Mouse (Mus musculus) neural tube, embryonic 15.5 days (tissue): Measurements from ENCODE around the gene Man1a. TPM values are rescaled to one million over a fixed set of nuclear protein-coding genes. Genes with fewer than 3 reads are reported as not detected.

Source experiments
- ATAC-seq: fragments of 200-750 bp; cut with Nextera tagmentation; 2 replicates; pipeline ENCODE4 v1.8.0; 2017; ENCODE audit warnings: mild to moderate bottlenecking, moderate TSS enrichment, moderate library complexity; ENCODE audit not compliant: low FRiP score
- H3K27ac ChIP-seq: fragments of 300-500 bp; sonication (generic); replicated peaks from 2 replicates; pipeline ENCODE4 v1.5.1; 2015; ENCODE audit warnings: mild to moderate bottlenecking, inconsistent platforms
- H3K27me3 ChIP-seq: fragments of 300-500 bp; sonication (generic); replicated peaks from 2 replicates; pipeline ENCODE4 v1.6.1; 2015; ENCODE audit warnings: inconsistent platforms
- H3K36me3 ChIP-seq: fragments of 300-500 bp; sonication (generic); 2 replicates; pipeline ENCODE4 v1.6.1; 2015; ENCODE audit warnings: inconsistent platforms
- H3K4me1 ChIP-seq: fragments of 300-500 bp; sonication (generic); 2 replicates; pipeline ENCODE4 v1.6.1; 2015; ENCODE audit warnings: inconsistent platforms
- H3K4me2 ChIP-seq: fragments of 300-500 bp; sonication (generic); 2 replicates; pipeline ENCODE4 v1.6.1; 2015; ENCODE audit warnings: inconsistent platforms, mild to moderate bottlenecking, moderate library complexity
- H3K4me3 ChIP-seq: fragments of 300-500 bp; sonication (generic); replicated peaks from 2 replicates; pipeline ENCODE4 v1.5.1; 2015; ENCODE audit warnings: mild to moderate bottlenecking, inconsistent platforms
- H3K9ac ChIP-seq: fragments of 300-500 bp; sonication (generic); replicated peaks from 2 replicates; pipeline ENCODE4 v1.6.1; 2015; ENCODE audit warnings: mild to moderate bottlenecking, inconsistent platforms
- H3K9me3 ChIP-seq: fragments of 300-500 bp; sonication (generic); replicated peaks from 2 replicates; pipeline ENCODE4 v1.6.1; 2016; ENCODE audit warnings: inconsistent platforms
- WGBS: fragments of 180-500 bp; shearing (Covaris S2); methylation state at CpG from one replicate; pipeline ENCODE4 v1.1.7; 2015; ENCODE audit warnings: mixed read lengths; 5-methylcytosine and 5-hydroxymethylcytosine counted together
- polyA plus RNA-seq: library from polyadenylated mRNA; unstranded; fragments of >200 nt; fragmentation: Nextera tagmentation; extraction: Ambion mirVana; gene quantifications from 2 replicates; pipeline ENCODE4 v1.2.1, GENCODE M21; 2015

The Man1a gene
- polyA plus RNA-seq, 1 experiment from 2014 or later = 5.3 TPM

GRCm38 (mm10) chr10:54060587-54060986 is 15.8 kb downstream of the Man1a start:
- Histone ChIP-seq H3K9me3 (no peaks in the 10 kb centered on the region), H3K27ac (no peak overlapping the region), H3K9ac (no peak overlapping the region), H3K4me1 (no peaks in the 10 kb centered on the region), H3K27me3 (no peaks in the 10 kb centered on the region), H3K4me2 (no peak overlapping the region), H3K4me3 (no peak overlapping the region), H3K36me3 (no peaks in the 10 kb centered on the region)
- ATAC-seq = no peak
- 81% methylated on average over 7 of the region's 7 CpGs for WGBS

GRCm38 (mm10) chr10:54059679-54060249 is 16.6 kb downstream of the Man1a start:
- no peaks in the 10 kb centered on the region for H3K27me3 ChIP-seq
- no peaks in the 10 kb centered on the region for H3K36me3 ChIP-seq
- no peak; the same call in 1 of the 2 replicates for ATAC-seq
- H3K4me2 ChIP-seq = no peak overlapping the region
- no peak overlapping the region for H3K9ac ChIP-seq
- H3K4me3 ChIP-seq = no peak overlapping the region
- H3K4me1 ChIP-seq = no peaks in the 10 kb centered on the region
- no peaks in the 10 kb centered on the region for H3K9me3 ChIP-seq
- 57% methylated on average over 6 of the region's 6 CpGs for WGBS
- H3K27ac ChIP-seq = no peak overlapping the region

- Histone ChIP-seq H3K27ac (no peak overlapping the region), H3K27me3 (no peaks in the 10 kb centered on the region), H3K4me3 (no peak overlapping the region), H3K36me3 (no peaks in the 10 kb centered on the region), H3K4me1 (no peaks in the 10 kb centered on the region), H3K9ac (no peak overlapping the region), H3K9me3 (no peaks in the 10 kb centered on the region), H3K4me2 (no peak overlapping the region)
- no peak for ATAC-seq
- 9% methylated on average over 3 of the region's 3 CpGs for WGBS
Measured at GRCm38 (mm10) chr10:54059092-54059496, 17.3 kb downstream of the Man1a start.

GRCm38 (mm10) chr10:54058657-54059056 is 17.8 kb downstream of the Man1a start:
- no peak for ATAC-seq
- Histone ChIP-seq H3K9me3 (no peaks in the 10 kb centered on the region), H3K4me3 (no peak overlapping the region), H3K27me3 (no peaks in the 10 kb centered on the region), H3K9ac (no peak overlapping the region), H3K36me3 (no peaks in the 10 kb centered on the region), H3K4me1 (no peaks in the 10 kb centered on the region), H3K27ac (no peak overlapping the region), H3K4me2 (no peak overlapping the region)
- WGBS = 74% methylated on average over 3 of the region's 3 CpGs

GRCm38 (mm10) chr10:54054188-54054587 is 22.2 kb downstream of the Man1a start:
- no peak overlapping the region for H3K4me2 ChIP-seq
- H3K9me3 ChIP-seq = no peaks in the 10 kb centered on the region
- H3K27me3 ChIP-seq = no peaks in the 10 kb centered on the region
- no peak overlapping the region for H3K27ac ChIP-seq
- H3K9ac ChIP-seq = no peak overlapping the region
- no peak for ATAC-seq
- H3K4me1 ChIP-seq = no peaks in the 10 kb centered on the region
- H3K36me3 ChIP-seq = no peaks in the 10 kb centered on the region
- 85% methylated on average over 4 of the region's 4 CpGs for WGBS
- no peak overlapping the region for H3K4me3 ChIP-seq

- no peak overlapping the region for H3K9ac ChIP-seq
- no peak overlapping the region for H3K27ac ChIP-seq
Measured at GRCm38 (mm10) chr10:54047885-54048284, 28.5 kb downstream of the Man1a start.

GRCm38 (mm10) chr10:54043358-54043757 is 33.1 kb downstream of the Man1a start:
- 95% methylated on average over 3 of the region's 3 CpGs for WGBS
- no peaks in the 10 kb centered on the region for H3K36me3 ChIP-seq
- no peak overlapping the region for H3K4me3 ChIP-seq
- no peaks in the 10 kb centered on the region for H3K9me3 ChIP-seq
- H3K4me2 ChIP-seq = no peak overlapping the region
- H3K9ac ChIP-seq = no peak overlapping the region
- H3K4me1 ChIP-seq = no peaks in the 10 kb centered on the region
- no peaks in the 10 kb centered on the region for H3K27me3 ChIP-seq
- no peak for ATAC-seq
- H3K27ac ChIP-seq = no peak overlapping the region

More at GRCm38 (mm10) chr10:54047885-54048284, 28.5 kb downstream of the Man1a start:
- ATAC-seq = no peak
- no peaks in the 10 kb centered on the region for H3K36me3 ChIP-seq
- 80% methylated on average over 4 of the region's 4 CpGs for WGBS
- H3K4me2 ChIP-seq = no peak overlapping the region
- no peaks in the 10 kb centered on the region for H3K4me1 ChIP-seq
- no peaks in the 10 kb centered on the region for H3K9me3 ChIP-seq
- no peak overlapping the region for H3K4me3 ChIP-seq
- no peaks in the 10 kb centered on the region for H3K27me3 ChIP-seq

GRCm38 (mm10) chr10:54042212-54042840 is 34.1 kb downstream of the Man1a start:
- Histone ChIP-seq H3K27ac (no peak overlapping the region), H3K36me3 (no peaks in the 10 kb centered on the region), H3K4me2 (no peak overlapping the region), H3K9ac (no peak overlapping the region), H3K27me3 (no peaks in the 10 kb centered on the region), H3K4me1 (no peaks in the 10 kb centered on the region), H3K9me3 (no peaks in the 10 kb centered on the region), H3K4me3 (no peak overlapping the region)
- WGBS = 93% methylated on average over 7 of the region's 7 CpGs
- no peak for ATAC-seq

- Histone ChIP-seq H3K9ac (no peak overlapping the region), H3K4me3 (no peak overlapping the region)
- ATAC-seq = no peak
Measured at GRCm38 (mm10) chr10:54040261-54041165, 35.9 kb downstream of the Man1a start.

GRCm38 (mm10) chr10:54039754-54040153 is 36.7 kb downstream of the Man1a start:
- Histone ChIP-seq H3K27ac (no peak overlapping the region), H3K36me3 (no peaks in the 10 kb centered on the region), H3K4me1 (no peaks in the 10 kb centered on the region), H3K27me3 (no peaks in the 10 kb centered on the region), H3K9me3 (no peaks in the 10 kb centered on the region), H3K4me2 (no peak overlapping the region), H3K4me3 (no peak overlapping the region), H3K9ac (no peak overlapping the region)
- WGBS = 87% methylated on average over 4 of the region's 4 CpGs
- no peak for ATAC-seq

More at GRCm38 (mm10) chr10:54040261-54041165, 35.9 kb downstream of the Man1a start:
- H3K27me3 ChIP-seq = no peaks in the 10 kb centered on the region
- no peaks in the 10 kb centered on the region for H3K36me3 ChIP-seq
- no peaks in the 10 kb centered on the region for H3K9me3 ChIP-seq
- no peak overlapping the region for H3K4me2 ChIP-seq
- H3K4me1 ChIP-seq = no peaks in the 10 kb centered on the region
- WGBS = 83% methylated on average over 11 of the region's 11 CpGs
- no peak overlapping the region for H3K27ac ChIP-seq

GRCm38 (mm10) chr10:54038734-54039133 is 37.7 kb downstream of the Man1a start:
- H3K27me3 ChIP-seq = no peaks in the 10 kb centered on the region
- no peaks in the 10 kb centered on the region for H3K9me3 ChIP-seq
- H3K4me2 ChIP-seq = no peak overlapping the region
- no peak overlapping the region for H3K9ac ChIP-seq
- H3K4me3 ChIP-seq = no peak overlapping the region
- WGBS = 76% methylated on average over 10 of the region's 10 CpGs
- H3K27ac ChIP-seq = no peak overlapping the region
- no peaks in the 10 kb centered on the region for H3K4me1 ChIP-seq
- ATAC-seq = no peak
- H3K36me3 ChIP-seq = no peaks in the 10 kb centered on the region

- ATAC-seq = no peak
- H3K36me3 ChIP-seq = no peaks in the 10 kb centered on the region
- no peaks in the 10 kb centered on the region for H3K9me3 ChIP-seq
- no peak overlapping the region for H3K4me2 ChIP-seq
- no peaks in the 10 kb centered on the region for H3K27me3 ChIP-seq
- H3K27ac ChIP-seq = no peak overlapping the region
- WGBS = 93% methylated on average over 5 of the region's 5 CpGs
- no peaks in the 10 kb centered on the region for H3K4me1 ChIP-seq
- no peak overlapping the region for H3K4me3 ChIP-seq
- H3K9ac ChIP-seq = no peak overlapping the region
Measured at GRCm38 (mm10) chr10:54038180-54038579, 38.2 kb downstream of the Man1a start.
